Mouse (Mus musculus) embryo, embryonic 10 days (tissue): ENCODE measurements around the gene Cacybp.

Experiments
- DNase-seq: peaks from one replicate; pipeline ENCODE4 v3.0.0-alpha.2; 2015; ENCODE audit warnings: low spot score

Gene Cacybp

DNA sequence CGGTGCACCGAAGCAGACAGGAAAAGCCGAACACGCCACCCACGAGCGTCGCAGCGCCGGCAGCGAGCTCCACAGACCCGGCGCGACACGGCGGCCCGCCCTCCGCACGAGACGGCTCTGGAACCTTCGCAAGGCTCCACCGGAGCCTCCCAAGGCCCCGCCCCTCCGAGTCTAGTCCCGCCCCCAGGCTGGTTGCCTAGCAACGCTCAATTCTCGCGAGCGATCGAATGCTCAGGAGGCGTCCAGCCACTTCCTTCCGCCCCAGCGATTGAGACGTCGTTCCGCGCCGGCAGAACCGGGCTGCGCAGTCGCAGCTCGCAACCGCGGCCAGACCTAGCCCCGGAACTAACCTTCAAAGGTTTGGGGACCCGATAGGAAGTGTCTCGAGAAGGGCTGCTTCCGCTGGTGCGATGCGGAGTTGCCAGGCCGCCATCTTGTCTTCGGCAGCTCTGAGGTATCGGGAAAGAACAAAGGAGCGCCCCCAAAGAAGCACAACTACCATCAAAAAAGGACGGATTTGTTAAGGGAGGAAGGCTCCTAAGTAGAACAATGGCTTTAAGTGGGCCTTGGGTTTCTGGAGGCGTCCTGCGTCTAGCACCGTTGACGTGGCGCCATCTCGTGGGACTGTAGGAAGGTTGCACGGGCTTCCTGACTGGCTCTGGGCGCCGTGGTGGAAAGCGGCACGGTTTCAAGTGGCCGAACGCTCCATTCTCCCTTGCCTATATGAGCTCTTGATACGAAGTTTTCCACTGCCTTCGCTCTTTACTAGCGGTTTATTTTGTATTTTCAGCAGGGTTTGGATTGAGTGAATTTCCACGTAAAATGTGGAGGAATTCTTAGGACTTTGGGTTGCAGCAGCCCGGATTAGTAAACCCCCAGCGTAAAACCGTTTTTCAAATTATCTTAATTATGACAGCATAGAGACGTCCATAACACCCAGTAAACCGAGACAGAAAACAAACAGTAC is at the start of gene Cacybp:
Gene Cacybp, minus strand, starts transcription at position 173 of the 967 bp plus-strand sequence.
- DNase-seq = peak; percentile 97

DNA sequence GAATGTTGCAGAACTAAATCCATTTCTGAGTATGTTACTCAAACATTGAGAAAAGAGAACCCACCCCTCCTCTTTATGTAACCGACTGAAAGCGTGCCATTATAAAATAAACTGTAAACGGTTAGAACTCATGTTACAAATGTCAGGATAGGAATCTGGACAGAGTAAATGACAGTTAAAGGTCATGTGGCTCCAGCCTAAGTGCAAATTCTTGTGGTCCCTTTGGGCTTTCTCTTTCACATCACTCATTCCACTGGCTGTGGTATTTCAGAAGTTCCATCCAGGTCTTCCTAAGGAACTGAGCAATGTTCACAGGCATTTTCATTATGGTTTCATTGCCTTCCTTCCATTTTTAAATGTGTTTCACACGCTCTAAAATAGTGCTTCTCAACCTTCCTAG is 49.7 kb upstream of the Cacybp start:
- no peak for DNase-seq

DNA sequence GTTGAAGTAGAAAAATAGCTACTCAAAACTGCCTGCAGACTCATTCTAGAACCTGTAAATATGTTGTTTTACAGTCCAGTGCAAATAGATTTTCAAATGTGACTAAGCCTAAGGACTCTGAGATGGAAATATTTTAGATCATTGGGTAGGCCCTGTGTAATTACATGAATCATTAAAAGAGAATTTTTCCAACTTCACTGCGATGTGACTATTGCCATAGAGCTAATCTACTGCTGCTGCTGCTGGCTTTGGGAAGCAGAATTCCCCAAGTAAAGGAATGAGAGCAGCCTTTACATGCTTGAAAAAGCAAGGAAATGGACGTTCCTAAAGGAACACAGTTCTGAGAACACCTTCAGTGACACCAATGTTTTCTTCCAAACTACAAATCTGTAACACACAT is 49.2 kb upstream of the Cacybp start:
- DNase-seq = no peak

DNA sequence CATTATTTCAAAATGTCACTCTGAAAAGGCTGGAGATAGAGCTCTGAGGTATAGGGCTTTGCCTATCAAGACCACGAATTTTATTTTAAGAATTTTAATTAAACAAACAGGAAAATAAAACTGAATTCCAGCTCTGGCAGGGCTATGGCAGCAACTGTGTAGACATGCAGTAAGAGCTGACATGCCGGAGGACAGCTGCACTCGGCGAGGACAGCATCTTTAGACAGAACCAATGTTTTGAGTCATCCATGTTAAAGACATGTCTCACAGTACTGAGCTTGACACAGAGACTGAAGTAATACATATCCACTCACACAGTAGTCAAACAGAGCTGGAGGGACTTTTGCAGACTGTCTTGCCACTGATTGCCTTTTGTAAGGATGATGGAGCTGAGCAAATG is 47.9 kb upstream of the Cacybp start:
- DNase-seq = no peak

DNA sequence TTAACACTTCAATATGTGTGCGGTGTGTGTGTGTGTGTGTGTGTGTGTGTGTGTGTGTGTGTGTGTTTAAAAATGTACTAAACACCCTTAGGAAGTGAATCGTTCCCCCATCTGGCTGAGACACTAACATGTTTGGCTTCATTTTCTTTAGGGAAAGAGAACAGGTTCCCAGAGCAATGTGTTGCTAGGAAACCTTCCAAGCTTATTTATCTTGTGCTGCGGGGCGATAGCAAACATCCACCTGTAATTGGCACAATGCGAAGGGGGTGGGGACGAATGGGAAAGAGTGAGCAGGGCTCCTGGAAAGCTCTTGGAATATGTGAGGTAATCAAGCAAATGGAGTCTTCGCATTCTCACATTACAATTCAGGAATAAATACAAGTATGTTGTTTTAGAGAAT is 47.2 kb upstream of the Cacybp start:
- DNase-seq = no peak

DNA sequence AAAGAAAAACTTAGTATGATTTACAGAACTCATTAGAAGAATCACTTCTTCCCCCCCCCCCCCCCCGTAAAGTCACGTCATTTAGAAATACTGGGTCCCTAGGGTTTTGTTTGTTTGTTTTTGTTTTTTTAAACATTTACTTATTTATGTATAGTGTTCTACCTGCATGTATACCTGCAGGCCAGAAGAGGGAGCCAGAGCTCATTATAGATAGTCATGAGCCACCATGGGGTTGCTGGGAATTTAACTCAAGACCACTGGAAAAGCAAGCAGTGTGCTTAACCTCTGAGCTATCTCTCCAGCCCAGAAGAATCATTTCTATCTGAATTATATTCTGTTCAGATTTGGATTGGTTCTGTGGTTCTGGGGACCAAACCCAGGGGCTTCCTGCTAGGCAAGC is 40.4 kb upstream of the Cacybp start:
- no peak for DNase-seq

DNA sequence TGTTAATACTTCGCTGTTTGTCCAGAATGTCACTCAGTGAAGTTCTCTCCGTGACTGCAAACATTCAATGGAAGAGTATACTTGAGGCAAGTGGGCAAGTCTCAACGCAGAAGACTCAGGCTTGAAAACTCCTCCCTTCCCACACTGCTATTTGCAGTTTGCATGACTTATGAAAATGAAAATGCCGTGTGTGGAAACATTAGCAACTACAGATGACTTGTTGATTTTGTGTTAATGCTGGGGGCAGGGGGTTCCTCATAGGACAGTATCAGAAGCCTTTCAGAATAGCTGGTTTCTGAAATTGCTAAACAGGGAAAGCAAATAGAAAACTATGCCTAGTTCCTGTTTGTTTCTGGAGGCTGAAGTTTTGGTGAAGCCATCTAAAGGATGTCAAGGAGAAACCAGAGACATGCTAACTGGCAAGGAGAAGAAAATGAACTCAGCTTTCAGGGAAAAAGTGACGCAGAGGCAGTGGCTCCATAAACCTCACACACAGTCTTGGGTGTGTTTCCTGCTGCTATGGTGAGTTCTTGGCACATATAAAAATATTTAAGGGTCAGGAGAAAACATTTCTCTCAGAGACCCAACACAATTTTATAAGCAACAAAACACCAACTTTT is 38.8 kb upstream of the Cacybp start:
- no peak for DNase-seq

DNA sequence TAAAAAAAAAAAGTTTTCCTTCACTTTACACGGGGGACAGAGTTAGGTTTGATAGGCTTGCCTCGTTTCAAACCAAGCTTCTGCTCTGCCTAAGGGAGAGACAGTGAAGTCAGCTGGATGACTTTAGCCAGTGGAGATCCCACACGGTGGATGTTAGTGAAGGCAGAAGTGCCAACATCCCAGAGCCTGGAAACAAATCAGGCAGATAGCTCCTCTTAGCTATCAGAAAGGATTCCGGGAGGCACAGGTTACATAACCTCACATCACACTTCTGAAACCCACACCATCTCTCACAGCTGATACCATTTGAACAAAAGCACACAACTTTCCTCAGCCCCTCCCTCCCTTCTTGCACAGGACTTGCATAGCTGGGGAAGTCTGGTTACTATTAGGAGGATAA is 38.1 kb upstream of the Cacybp start:
- no peak for DNase-seq

DNA sequence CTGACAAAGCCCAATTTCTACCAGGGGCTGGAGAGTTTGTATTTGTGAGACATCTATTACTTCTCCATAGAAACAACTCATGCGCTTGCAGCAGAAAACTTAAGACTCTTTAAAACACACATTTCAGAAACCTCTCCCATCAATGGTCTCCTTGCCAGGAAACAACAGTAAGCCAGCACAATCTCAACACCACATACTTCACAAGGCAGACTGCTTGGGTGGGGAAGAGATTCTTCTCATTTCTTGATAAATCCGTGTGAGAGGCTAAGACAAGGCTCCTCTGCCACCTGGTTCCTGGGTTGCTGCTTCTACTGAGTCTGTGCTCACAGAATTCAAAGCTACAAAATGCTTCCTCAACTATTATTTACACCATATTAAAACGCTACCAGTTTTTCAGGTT is 37.1 kb upstream of the Cacybp start:
- DNase-seq = no peak

DNA sequence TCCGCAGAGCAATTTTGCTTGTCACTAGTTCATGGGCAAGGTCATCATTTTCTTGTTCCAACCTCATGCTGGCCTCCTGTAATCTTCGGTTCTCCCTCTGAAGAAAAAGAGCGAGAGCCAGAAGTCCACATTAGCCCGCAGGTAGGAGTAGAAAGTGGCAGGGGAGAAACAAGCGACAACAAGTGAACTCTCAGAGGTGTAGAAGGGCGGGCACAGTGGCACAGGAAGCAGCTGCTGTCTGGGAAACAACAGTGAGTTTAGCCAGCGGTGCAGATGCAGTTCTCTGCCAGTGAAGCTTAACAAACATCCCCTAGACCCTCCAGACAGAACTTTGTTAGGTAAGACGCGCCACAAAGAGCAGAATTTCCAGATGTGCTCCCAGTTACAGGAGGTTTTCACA is 34.8 kb upstream of the Cacybp start:
- no peak for DNase-seq

DNA sequence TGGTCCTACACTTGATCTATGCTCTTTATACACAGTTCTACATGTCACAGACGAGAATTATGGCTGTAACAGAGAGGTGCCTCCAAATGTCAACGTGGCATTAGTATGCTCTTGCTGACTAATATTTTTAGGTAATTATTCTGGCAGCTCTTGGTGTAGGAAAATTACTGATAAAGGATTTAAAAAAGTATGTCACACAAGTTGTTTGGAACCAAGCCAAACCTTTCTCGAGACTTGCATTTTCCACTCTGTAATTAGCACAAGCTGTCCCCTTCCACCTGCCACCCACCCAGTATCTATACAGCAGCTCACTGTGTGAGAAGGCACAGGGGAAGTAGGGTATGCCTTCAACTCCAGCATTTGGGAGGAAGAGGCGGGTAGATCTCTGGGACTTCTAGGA is 34.2 kb upstream of the Cacybp start:
- no peak for DNase-seq

DNA sequence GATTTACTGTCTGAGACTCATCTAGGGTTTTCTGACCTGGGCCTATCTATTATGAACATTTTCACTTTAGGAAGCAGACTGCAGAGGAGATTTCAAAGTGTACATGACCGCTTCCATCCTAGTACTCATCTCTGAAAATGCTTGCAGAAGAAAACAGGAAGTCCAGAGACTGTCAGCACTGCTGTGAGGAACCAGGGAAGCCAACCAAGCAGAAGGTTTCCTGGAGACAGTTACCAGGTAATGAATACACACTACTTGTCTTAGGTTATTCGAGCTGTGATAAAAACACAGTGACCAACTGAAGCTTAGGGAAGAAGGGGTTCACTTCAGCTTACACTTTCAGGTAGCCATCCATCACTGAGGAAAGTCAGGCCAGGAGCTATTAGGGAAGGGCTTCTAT is 33.3 kb upstream of the Cacybp start:
- DNase-seq = no peak

DNA sequence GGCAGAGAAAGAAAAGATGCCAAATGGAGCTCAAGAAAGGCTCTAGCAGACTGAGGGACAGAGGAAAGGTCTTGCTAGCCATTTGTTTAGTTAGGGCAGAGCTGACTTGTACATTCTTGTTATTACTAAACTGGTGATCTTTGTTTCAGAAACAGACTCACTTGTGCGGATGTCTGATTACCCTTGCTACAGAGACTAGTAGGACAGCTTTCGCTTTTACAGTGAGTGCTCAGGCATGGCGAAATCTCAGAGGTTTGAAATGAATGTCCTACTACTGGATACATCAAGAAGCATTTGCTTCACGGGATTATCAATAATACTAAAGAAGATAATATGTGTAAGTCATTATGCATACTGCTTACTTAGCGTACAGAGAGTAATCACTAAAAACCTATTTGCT is 32.0 kb upstream of the Cacybp start:
- DNase-seq = no peak

DNA sequence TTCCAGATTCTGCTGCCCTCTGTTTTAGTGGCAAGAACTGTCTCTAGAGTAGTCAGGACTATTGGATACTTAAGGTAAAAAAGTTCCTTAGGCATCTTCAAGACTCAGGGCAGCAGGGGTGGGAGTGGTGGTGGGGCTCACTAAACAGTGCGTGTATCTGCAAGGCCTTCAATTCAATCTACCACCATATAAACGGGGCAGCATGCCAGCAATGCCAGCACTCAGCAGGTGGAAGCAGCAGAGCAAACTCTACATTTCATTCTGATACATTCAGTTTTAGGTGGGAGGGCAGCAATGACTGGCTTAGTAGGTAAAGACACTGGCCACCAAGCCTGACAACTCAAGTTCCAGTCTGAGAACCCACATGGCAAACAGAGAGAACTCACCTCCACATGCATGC is 27.4 kb upstream of the Cacybp start:
- DNase-seq = no peak

DNA sequence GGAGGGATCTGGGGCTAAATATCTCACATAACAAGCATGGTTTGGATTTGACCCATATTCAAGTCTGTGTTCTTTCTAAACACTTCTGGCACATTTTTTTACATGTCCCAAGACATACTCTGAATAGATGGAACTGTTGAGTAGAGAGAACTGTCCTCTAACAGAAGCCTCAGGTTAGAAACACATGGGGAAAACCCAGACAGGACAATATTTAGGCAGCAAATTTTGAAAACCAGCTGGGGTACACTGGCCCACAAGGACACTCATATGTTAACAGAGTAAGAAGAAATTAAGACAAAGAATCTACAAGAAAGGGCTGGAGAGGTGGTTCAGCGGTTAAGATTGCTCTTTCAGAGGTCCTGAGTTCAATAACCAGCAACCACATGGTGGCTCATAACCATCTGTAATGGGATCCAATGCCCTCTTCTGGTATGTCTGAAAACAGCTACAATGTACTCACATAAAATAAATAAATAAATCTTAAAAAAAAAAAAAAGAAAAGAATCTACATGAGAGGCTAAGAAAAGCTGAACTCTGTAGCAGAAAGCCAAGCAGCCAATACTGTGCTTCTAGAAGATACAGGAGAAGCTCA is 26.3 kb upstream of the Cacybp start:
- DNase-seq = no peak

DNA sequence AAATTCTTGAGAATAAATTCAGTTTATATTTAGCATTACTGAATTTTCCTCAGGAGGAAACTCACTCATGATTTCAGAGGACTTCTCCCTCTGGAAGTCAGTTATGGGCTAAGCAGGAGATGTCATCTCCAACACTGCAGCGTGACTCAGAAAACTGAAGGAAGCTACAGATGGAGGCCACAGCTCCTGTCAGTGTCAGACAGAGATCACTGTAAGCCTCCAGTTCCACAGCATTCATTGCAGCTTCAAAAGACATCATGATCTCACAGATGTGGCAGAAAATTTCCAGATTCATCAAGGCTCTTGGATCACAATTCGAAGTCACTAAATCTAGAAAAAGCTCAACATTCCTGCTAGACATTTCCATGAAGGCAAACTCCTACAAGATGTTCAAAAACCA is 25.3 kb upstream of the Cacybp start:
- DNase-seq = no peak

DNA sequence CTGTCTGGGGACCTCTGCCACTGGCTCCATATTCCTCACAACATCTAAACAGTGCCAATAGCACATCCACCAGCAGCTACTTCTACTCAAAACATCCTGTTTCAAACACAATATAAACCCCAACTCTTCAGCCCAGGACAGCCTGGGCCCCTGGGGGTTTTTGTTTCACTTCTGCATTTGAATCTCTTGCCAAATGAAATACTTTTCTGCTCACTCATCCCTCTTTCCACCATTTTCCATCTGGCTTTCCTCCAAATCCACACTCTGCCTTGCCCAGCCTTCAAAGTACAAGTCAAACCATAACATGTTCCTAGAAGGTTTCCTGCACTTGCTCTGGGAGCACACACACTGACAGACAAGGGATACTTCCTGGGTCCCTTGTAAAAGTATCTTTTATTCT is 21.2 kb upstream of the Cacybp start:
- no peak for DNase-seq

DNA sequence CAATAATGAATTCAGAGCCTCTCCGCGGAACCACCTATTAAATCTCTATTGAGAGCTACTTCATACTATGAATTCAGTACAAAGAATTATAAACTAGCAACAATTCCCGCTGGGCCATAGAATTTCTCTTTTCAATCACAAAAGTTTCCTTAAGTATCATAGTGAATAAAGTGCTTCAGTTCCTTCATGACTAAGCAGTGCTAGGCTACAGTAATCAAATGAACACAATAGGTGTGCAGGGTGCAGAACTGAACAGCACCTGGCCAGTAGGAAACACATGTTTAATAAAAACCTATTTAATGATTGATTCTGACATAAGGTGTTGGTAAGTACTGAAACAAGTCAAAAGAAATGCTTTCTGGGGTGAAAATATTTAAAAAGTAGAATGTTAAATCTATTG is 19.4 kb upstream of the Cacybp start:
- no peak for DNase-seq

DNA sequence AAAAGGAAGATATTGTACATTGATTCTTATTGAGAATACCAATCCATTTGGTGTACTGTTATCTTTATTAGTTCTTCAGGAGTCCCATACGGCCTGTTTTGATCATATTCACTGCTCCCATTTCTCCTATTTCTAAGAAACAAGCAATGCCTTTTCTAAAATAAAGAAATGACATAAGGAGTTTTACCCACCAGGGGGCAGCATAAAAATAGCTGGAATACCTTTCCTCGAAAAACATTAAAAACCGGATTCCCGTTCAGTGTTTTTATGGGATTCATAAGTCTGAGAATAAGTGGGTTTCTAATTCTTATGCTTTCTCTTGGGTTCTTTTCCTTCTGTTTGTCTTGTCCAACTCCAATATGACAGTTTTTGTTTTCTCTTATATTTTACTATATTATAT is 18.3 kb upstream of the Cacybp start:
- peak; percentile 36 for DNase-seq

DNA sequence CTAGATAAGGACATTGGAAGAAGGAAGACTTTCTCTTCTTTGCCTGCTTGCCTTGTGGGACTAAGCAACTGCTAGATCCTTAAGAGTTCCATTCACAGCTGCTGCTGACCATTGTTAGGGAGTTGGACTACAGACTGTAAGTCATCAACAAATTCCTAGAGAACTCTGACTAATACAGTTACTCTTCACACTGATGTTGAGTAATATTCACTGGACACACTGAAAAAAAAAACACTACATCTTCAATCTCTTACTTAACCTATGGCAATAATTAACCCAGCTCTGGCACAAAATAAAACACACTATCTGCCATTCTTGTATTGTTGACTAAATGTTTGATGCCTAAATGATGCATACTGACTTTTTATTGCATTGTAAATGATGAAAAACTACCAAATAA is 15.2 kb upstream of the Cacybp start:
- no peak for DNase-seq

DNA sequence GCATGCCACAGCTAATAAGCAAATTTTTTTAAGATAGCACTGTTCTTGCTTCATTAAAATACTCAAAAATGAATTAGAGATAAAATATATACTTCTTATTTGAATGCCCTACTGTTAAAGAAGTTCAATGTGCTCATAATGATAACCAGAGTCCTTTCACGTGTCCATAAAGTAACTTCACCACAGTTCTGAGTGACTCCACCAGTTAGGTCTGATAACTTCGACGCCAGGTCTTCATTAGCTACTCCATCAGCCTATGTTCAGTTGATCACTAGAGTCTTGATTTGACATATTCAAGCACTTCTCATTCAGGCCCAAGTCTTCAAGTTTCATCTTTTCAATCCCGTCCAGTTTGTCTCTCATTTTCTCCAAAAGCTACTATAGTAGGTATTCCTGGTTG is 14.5 kb upstream of the Cacybp start:
- DNase-seq = no peak

DNA sequence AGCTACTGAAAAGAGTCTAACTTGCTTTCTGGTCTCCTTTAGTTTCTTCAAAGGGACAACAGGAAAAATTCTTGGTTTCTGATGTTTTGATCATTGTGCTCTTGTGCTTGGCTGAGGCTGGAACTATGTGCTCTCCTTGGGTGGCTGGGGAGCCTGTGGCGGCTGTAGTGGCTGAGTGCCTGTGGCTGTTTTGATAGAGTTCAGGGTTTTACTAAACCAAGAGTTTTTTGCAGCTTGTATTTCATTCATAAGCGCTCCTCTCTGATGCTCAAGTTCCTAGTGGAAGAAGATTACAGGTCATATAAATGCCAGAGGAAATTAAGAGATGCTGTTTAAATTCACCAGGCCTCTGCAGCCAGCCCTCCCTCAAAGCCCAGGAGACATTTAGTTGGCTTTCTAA is 11.4 kb upstream of the Cacybp start:
- DNase-seq = no peak

DNA sequence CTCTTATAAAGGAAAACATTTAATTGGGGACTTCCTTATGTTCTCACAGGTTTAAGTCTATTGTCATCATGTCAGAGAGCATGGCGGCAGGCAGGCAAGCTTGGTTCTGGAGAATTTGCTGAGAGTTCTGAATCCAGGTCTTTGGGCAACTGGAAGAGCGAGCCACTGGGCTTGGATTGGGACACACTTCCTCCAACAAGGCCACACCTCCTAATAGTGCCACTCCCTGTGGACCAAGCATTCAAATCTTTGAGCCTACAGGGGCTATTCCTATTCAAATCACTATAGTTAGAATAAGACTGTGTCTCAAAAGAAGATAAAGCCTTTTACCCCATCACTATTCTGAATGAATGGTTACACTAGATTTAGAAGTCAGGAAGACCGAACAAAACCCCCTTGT is 5.2 kb upstream of the Cacybp start:
- no peak for DNase-seq
